Mouse (Mus musculus): Measurements from ENCODE around the gene Gabrr3.

GRCm38 (mm10) chr16:59509830-59510229, 102.7 kb downstream of the Gabrr3 start:
- TF ChIP-seq GATA1 (IDR thresholded peaks at IDR 0.05; ENCODE audit: borderline replicate concordance, low read length) (no peak), FLI1 (IDR thresholded peaks at IDR 0.05; ENCODE audit: low read length) (no peak)

All from megakaryocyte, embryonic 14.5 days (primary cell).